Mouse (Mus musculus): ENCODE results near the gene Ccni. TPM values are rescaled to one million over a fixed set of nuclear protein-coding genes. Genes with fewer than 3 reads are reported as not detected.

The Ccni gene
- total and polyA plus RNA-seq, 3 experiments: 34.7 to 91.6 (median 82.1) TPM

- H3K4me1 ChIP-seq (ENCODE audit: control insufficient read depth in 1 of 2, insufficient read depth in 2 of 2): no peaks in the 10 kb centered on the region
- TF ChIP-seq ELF1 (IDR thresholded peaks at IDR 0.05; ENCODE audit: low read depth, low read length) (no peak), ZMIZ1 (IDR thresholded peaks at IDR 0.05; ENCODE audit: low read depth, low read length) (no peak), MAFK (IDR thresholded peaks at IDR 0.05; ENCODE audit: insufficient replicate concordance, low read length) (peak; percentile 99), JUND (conservative IDR thresholded peaks at IDR 0.05; ENCODE audit: low read depth, low read length) (no peak), MAZ (IDR thresholded peaks at IDR 0.05; ENCODE audit: low read depth, low read length) (no peak), CHD2 (IDR thresholded peaks at IDR 0.05; ENCODE audit: low read length) (no peak), HCFC1 (IDR thresholded peaks at IDR 0.05; ENCODE audit: low read depth, low read length) (no peak)
- H3K4me3 ChIP-seq (replicated peaks in 1 of 3; ENCODE audit: low read depth in 2 of 3, low read length in 2 of 3, poor library complexity in 1 of 3): no peak overlapping the region
- H3K36me3 ChIP-seq (replicated peaks in 1 of 2; ENCODE audit: control insufficient read depth in 1 of 2, insufficient read depth in 1 of 2, low read length in 1 of 2): peaks cover 53 to 92% of the 10 kb centered on the region in 2 experiments
- H3K79me2 ChIP-seq (replicated peaks; ENCODE audit: control insufficient read depth, extremely low read depth, insufficient read depth, poor library complexity, severe bottlenecking): no peaks in the 10 kb centered on the region; the same call in 1 of the 2 replicates
- DNase-seq (ENCODE audit: extremely low read depth): no peak
- H3K4me2 ChIP-seq (ENCODE audit: insufficient read depth, low read depth, poor library complexity, severe bottlenecking): no peak overlapping the region
- no peaks in the 10 kb centered on the region for H3K9me3 ChIP-seq (replicated peaks; ENCODE audit: low read length)
- H3K27ac ChIP-seq (ENCODE audit: insufficient read depth, low read depth): no peak overlapping the region
- H3K27me3 ChIP-seq (replicated peaks): no peaks in the 10 kb centered on the region
- dilution Hi-C loops (cut with MboI; ENCODE audit: extremely low pct_ligation_motif_present, extremely low pct_unique_long_range_greater_than_20kb, low sequenced_read_pairs): no loop called here
- H3K9ac ChIP-seq (ENCODE audit: insufficient read depth, low read depth): no peak overlapping the region
- in situ Hi-C loops (cut with MboI; ENCODE audit: low pct_ligation_motif_present, low pct_unique_long_range_greater_than_20kb, low sequenced_read_pairs): no loop called here
These were observed 31.6 kb downstream of the Ccni start for GRCm38 (mm10) chr5:93174675-93175074.

- no peak for DNase-seq (ENCODE audit: extremely low read depth)
- TF ChIP-seq MAX (IDR thresholded peaks at IDR 0.05; ENCODE audit: low read length) (no peak), TCF12 (IDR thresholded peaks at IDR 0.05; ENCODE audit: low read depth, low read length) (no peak), USF1 (IDR thresholded peaks at IDR 0.05; ENCODE audit: low read depth, low read length) (no peak), MXI1 (IDR thresholded peaks at IDR 0.05; ENCODE audit: low read depth, low read length) (no peak), JUND (conservative IDR thresholded peaks at IDR 0.05; ENCODE audit: low read depth, low read length) (no peak), RAD21 (IDR thresholded peaks at IDR 0.05; ENCODE audit: low read depth, low read length) (no peak), E2F4 (IDR thresholded peaks at IDR 0.05; ENCODE audit: insufficient replicate concordance, low read depth, low read length) (no peak), MYC (IDR thresholded peaks at IDR 0.05; ENCODE audit: low read depth, low read length) (no peak), IRF4 (IDR thresholded peaks at IDR 0.05; ENCODE audit: low read depth, low read length) (no peak), CTCF (conservative IDR thresholded peaks at IDR 0.05 in 1 of 2, IDR thresholded peaks at IDR 0.05 in 1 of 2; ENCODE audit: low read depth in 2 of 2, low read length in 2 of 2) (no peak), JUN (IDR thresholded peaks at IDR 0.05; ENCODE audit: insufficient read depth, low read depth, low read length) (no peak), MAFK (IDR thresholded peaks at IDR 0.05; ENCODE audit: insufficient replicate concordance, low read length) (no peak), TBP (conservative IDR thresholded peaks at IDR 0.05; ENCODE audit: low read depth, low read length) (no peak), RCOR1 (conservative IDR thresholded peaks at IDR 0.05; ENCODE audit: low read depth, low read length) (no peak), GABPA (IDR thresholded peaks at IDR 0.05; ENCODE audit: insufficient replicate concordance, low read depth, low read length) (no peak), EP300 (IDR thresholded peaks at IDR 0.05; ENCODE audit: low read length) (no peak), POLR2A (IDR thresholded peaks at IDR 0.05; ENCODE audit: low read depth, low read length) (no peak), NRF1 (IDR thresholded peaks at IDR 0.05; ENCODE audit: low read depth, low read length) (no peak)
- H3K79me2 ChIP-seq (replicated peaks; ENCODE audit: control insufficient read depth, extremely low read depth, insufficient read depth, poor library complexity, severe bottlenecking): no peaks in the 10 kb centered on the region; the same call in 1 of the 2 replicates
- in situ Hi-C loops (cut with MboI; ENCODE audit: low pct_ligation_motif_present, low pct_unique_long_range_greater_than_20kb, low sequenced_read_pairs) (no loop called here), dilution Hi-C loops (cut with MboI; ENCODE audit: extremely low pct_ligation_motif_present, extremely low pct_unique_long_range_greater_than_20kb, low sequenced_read_pairs) (no loop called here)
- no peak overlapping the region for H3K4me2 ChIP-seq (ENCODE audit: insufficient read depth, low read depth, poor library complexity, severe bottlenecking)
- H3K27ac ChIP-seq (ENCODE audit: insufficient read depth, low read depth): no peak overlapping the region
- H3K4me3 ChIP-seq (replicated peaks in 1 of 3; ENCODE audit: low read depth in 2 of 3, low read length in 2 of 3, poor library complexity in 1 of 3): no peak overlapping the region
- no peak overlapping the region for H3K9ac ChIP-seq (ENCODE audit: insufficient read depth, low read depth)
- H3K27me3 ChIP-seq (replicated peaks): no peaks in the 10 kb centered on the region
- no peaks in the 10 kb centered on the region for H3K4me1 ChIP-seq (ENCODE audit: control insufficient read depth in 1 of 2, insufficient read depth in 2 of 2)
- no peaks in the 10 kb centered on the region for H3K9me3 ChIP-seq (replicated peaks; ENCODE audit: low read length)
- peaks cover 54 to 92% of the 10 kb centered on the region in 2 experiments for H3K36me3 ChIP-seq (replicated peaks in 1 of 2; ENCODE audit: control insufficient read depth in 1 of 2, insufficient read depth in 1 of 2, low read length in 1 of 2)
These were observed 33.8 kb downstream of the Ccni start for GRCm38 (mm10) chr5:93172536-93172935.

Data from CH12.LX (cell line).